Comparison of ENCODE assay signal across 8 mouse cellular contexts in genomic region chr2:168052689-168053088, GRCm38 (mm10). TPM values are rescaled to one million over a fixed set of nuclear protein-coding genes. Genes with fewer than 3 reads are reported as not detected.
DNase-seq lines count a peak whose midpoint lies in the region; ATAC-seq and TF ChIP-seq lines count a peak whose summit lies in the region.

No protein-coding gene starts in this region.

- H3K4me2 ChIP-seq in hindbrain, postnatal 0 days (ENCODE audit: low read depth, low read length): no peak overlapping the region
- no peak overlapping the region for H3K4me2 ChIP-seq in hindbrain, embryonic 12.5 days (replicated peaks)
- H3K4me2 ChIP-seq in liver, embryonic 14.5 days (ENCODE audit: low read depth): no peak overlapping the region
- H3K4me2 ChIP-seq in hindbrain, embryonic 13.5 days: no peak overlapping the region

- peaks cover 30% of the 10 kb centered on the region for H3K27me3 ChIP-seq in hindbrain, postnatal 0 days (ENCODE audit: insufficient read depth, low read length)
- H3K27me3 ChIP-seq in hindbrain, embryonic 12.5 days: peaks cover 51% of the 10 kb centered on the region
- peaks cover 12% of the 10 kb centered on the region for H3K27me3 ChIP-seq in liver, embryonic 14.5 days (ENCODE audit: control insufficient read depth, insufficient read depth, low read length)
- H3K27me3 ChIP-seq in hindbrain, embryonic 13.5 days: peaks cover 52% of the 10 kb centered on the region

- peak; percentile 33 for DNase-seq in hindbrain, postnatal 0 days (ENCODE audit: low spot score)
- peak; percentile 49 for DNase-seq in urinary bladder, adult 2 months (ENCODE audit: low spot score)
- no peak for DNase-seq in urinary bladder, postnatal 10 days (ENCODE audit: low spot score)
- DNase-seq in embryo, embryonic 10 days (ENCODE audit: low spot score): peak; percentile 47
- DNase-seq in liver, embryonic 14.5 days (ENCODE audit: low read depth in 3 of 3, low spot score in 3 of 3): no peak
- DNase-seq in thymus, postnatal 25 days: peak; percentile 15

- WGBS in hindbrain, postnatal 0 days: 7% methylated on average over 2 of the region's 2 CpGs
- 16% methylated on average over 2 of the region's 2 CpGs for WGBS in hindbrain, embryonic 12.5 days
- 15% methylated on average over 2 of the region's 2 CpGs for WGBS in liver, embryonic 14.5 days (ENCODE audit: insufficient replicate concordance)
- 19% methylated on average over 2 of the region's 2 CpGs for WGBS in hindbrain, embryonic 13.5 days

- TF ChIP-seq EP300 in liver, embryonic 14.5 days (IDR thresholded peaks at IDR 0.05; ENCODE audit: low read depth): no peak

- no peak overlapping the region for H3K27ac ChIP-seq in hindbrain, postnatal 0 days
- no peak overlapping the region for H3K27ac ChIP-seq in hindbrain, embryonic 12.5 days
- H3K27ac ChIP-seq in liver, embryonic 14.5 days: no peak overlapping the region
- no peak overlapping the region for H3K27ac ChIP-seq in hindbrain, embryonic 13.5 days

- no peak overlapping the region for H3K9ac ChIP-seq in hindbrain, postnatal 0 days (replicated peaks; ENCODE audit: low read length)
- H3K9ac ChIP-seq in hindbrain, embryonic 12.5 days: no peak overlapping the region
- H3K9ac ChIP-seq in liver, embryonic 14.5 days (replicated peaks): no peak overlapping the region
- no peak overlapping the region for H3K9ac ChIP-seq in hindbrain, embryonic 13.5 days

- H3K36me3 ChIP-seq in hindbrain, postnatal 0 days (ENCODE audit: insufficient read depth, low read length): no peaks in the 10 kb centered on the region
- H3K36me3 ChIP-seq in hindbrain, embryonic 12.5 days: no peaks in the 10 kb centered on the region
- no peaks in the 10 kb centered on the region for H3K36me3 ChIP-seq in liver, embryonic 14.5 days (replicated peaks; ENCODE audit: control insufficient read depth, insufficient read depth, low read depth)
- no peaks in the 10 kb centered on the region for H3K36me3 ChIP-seq in hindbrain, embryonic 13.5 days

- no peak for ATAC-seq in hindbrain, postnatal 0 days
- ATAC-seq in hindbrain, embryonic 12.5 days (ENCODE audit: low FRiP score): no peak
- ATAC-seq in liver, embryonic 14.5 days (ENCODE audit: insufficient read depth): no peak
- ATAC-seq in hindbrain, embryonic 13.5 days (ENCODE audit: low FRiP score): no peak

- H3K9me3 ChIP-seq in hindbrain, postnatal 0 days (ENCODE audit: low read length): no peaks in the 10 kb centered on the region
- no peaks in the 10 kb centered on the region for H3K9me3 ChIP-seq in hindbrain, embryonic 12.5 days (replicated peaks)
- H3K9me3 ChIP-seq in liver, embryonic 14.5 days (ENCODE audit: control insufficient read depth, low read length): no peaks in the 10 kb centered on the region
- H3K9me3 ChIP-seq in hindbrain, embryonic 13.5 days: no peaks in the 10 kb centered on the region

- H3K4me1 ChIP-seq in hindbrain, postnatal 0 days (ENCODE audit: insufficient read depth, low read length): peaks cover 7% of the 10 kb centered on the region; the same call in 1 of the 2 replicates
- peaks cover 26% of the 10 kb centered on the region for H3K4me1 ChIP-seq in hindbrain, embryonic 12.5 days
- peaks cover 0 to 3% of the 10 kb centered on the region in 2 experiments; a peak in 2 of 4 replicates for H3K4me1 ChIP-seq in liver, embryonic 14.5 days (replicated peaks; ENCODE audit: control insufficient read depth in 2 of 2, insufficient read depth in 2 of 2, low read length in 1 of 2)
- peaks cover 18% of the 10 kb centered on the region for H3K4me1 ChIP-seq in hindbrain, embryonic 13.5 days (replicated peaks)

- H3K4me3 ChIP-seq in hindbrain, postnatal 0 days (ENCODE audit: low read length): no peak overlapping the region
- H3K4me3 ChIP-seq in hindbrain, embryonic 12.5 days: no peak overlapping the region
- H3K4me3 ChIP-seq in liver, embryonic 14.5 days (ENCODE audit: insufficient read depth in 1 of 2, low read depth in 2 of 2, low read length in 2 of 2): no peak overlapping the region
- H3K4me3 ChIP-seq in hindbrain, embryonic 13.5 days: no peak overlapping the region

- TF ChIP-seq CTCF in hindbrain, postnatal 0 days (IDR thresholded peaks at IDR 0.05; ENCODE audit: low read depth): peak; percentile 70
- peak; percentile 86 for TF ChIP-seq CTCF in liver, embryonic 14.5 days (IDR thresholded peaks at IDR 0.05; ENCODE audit: low read depth)

RNA-seq across cellular contexts. Expression of gene Pard6b, which starts 28.1 kb away (rescaled TPM):
- total RNA-seq in hindbrain, postnatal 0 days (2014; rRNA removed): 5.1 and 7.7 TPM in 2 replicates
- 3.7 and 4.5 TPM in 2 replicates for polyA plus RNA-seq in hindbrain, postnatal 0 days (2015; fragmentation: Nextera tagmentation; extraction: Ambion mirVana)
- 9.6 and 10.9 TPM in 2 replicates for polyA plus RNA-seq in hindbrain, embryonic 12.5 days (2016; fragmentation: Nextera tagmentation; extraction: Ambion mirVana)
- 6.3 and 8.3 TPM in 2 replicates for polyA plus RNA-seq in urinary bladder, adult 2 months (2012; rRNA removed)
- 1.9 and 2.2 TPM in 2 replicates for polyA plus RNA-seq in liver, embryonic 14.5 days (2012; rRNA removed)
- 1.8 and 2.3 TPM in 2 replicates for polyA plus RNA-seq in liver, embryonic 14.5 days (2014; fragmentation: Nextera tagmentation; extraction: Ambion mirVana)
- polyA plus RNA-seq in hindbrain, embryonic 13.5 days (2015; fragmentation: Nextera tagmentation; extraction: Ambion mirVana): 7.5 and 7.9 TPM in 2 replicates

RNA-seq across cellular contexts. Expression of gene Ripor3, which starts 42.3 kb away (rescaled TPM):
- 0.25 and 1.0 TPM in 2 replicates for total RNA-seq in hindbrain, postnatal 0 days (2014; rRNA removed)
- polyA plus RNA-seq in hindbrain, postnatal 0 days (2015; fragmentation: Nextera tagmentation; extraction: Ambion mirVana): 0.45 TPM in 2 replicates
- polyA plus RNA-seq in hindbrain, embryonic 12.5 days (2016; fragmentation: Nextera tagmentation; extraction: Ambion mirVana): 1.1 and 1.3 TPM in 2 replicates
- polyA plus RNA-seq in urinary bladder, adult 2 months (2012; rRNA removed): 8.4 and 10.6 TPM in 2 replicates
- 2.3 and 2.6 TPM in 2 replicates for polyA plus RNA-seq in liver, embryonic 14.5 days (2012; rRNA removed)
- 0.88 and 1.1 TPM in 2 replicates for polyA plus RNA-seq in liver, embryonic 14.5 days (2014; fragmentation: Nextera tagmentation; extraction: Ambion mirVana)
- polyA plus RNA-seq in hindbrain, embryonic 13.5 days (2015; fragmentation: Nextera tagmentation; extraction: Ambion mirVana): 0.26 and 0.31 TPM in 2 replicates

Comparison
In these comparisons a context has a peak if more than half of its experiments do, and no peak if none do; other contexts are left out.
1. DNase-seq: peak in hindbrain, postnatal 0 days (single experiment), urinary bladder, adult 2 months (single experiment), embryo, embryonic 10 days (single experiment) and thymus, postnatal 25 days (single experiment); none in urinary bladder, postnatal 10 days (single experiment) and liver, embryonic 14.5 days (0 of 3).